ENCODE assay signal across 16 mouse cellular contexts in genomic region chr15:84597816-84598215, GRCm38 (mm10).
"Had no signal": no experiment of that assay in that cellular context is flagged by ENCODE, and none has a peak within 500 bp of the region (broad histone marks: within the 10 kb centered on the region; RNA-seq: fewer than 3 reads in every experiment).

No protein-coding gene starts in this region.

- DNase-seq: heart, postnatal 10 days; heart, postnatal 14 days; heart, postnatal 36 days; heart, postnatal 4 days; kidney, adult 11 months; kidney, adult 18-20 months; kidney, adult 2 months; kidney, adult 8-10 months; kidney, adult 9 months; kidney, postnatal 10 days; kidney, postnatal 14 days; kidney, postnatal 25 days; kidney, postnatal 36 days; kidney, postnatal 4 days; layer of hippocampus, adult 9-11 months; layer of hippocampus, postnatal 36 days had no signal
